Mouse (Mus musculus) heart, postnatal 0 days (tissue): ENCODE results near the gene Gpr55.
A peak's percentile ranks its signal among the peaks of the same experiment; 100 is the strongest.

Source experiments
- CTCF ChIP-seq: IDR thresholded peaks from 2 replicates; pipeline ENCODE4 v1.5.1; 2016; ENCODE audit warnings: antibody characterized with exemption, control low read depth, low read depth
- EP300 ChIP-seq: IDR thresholded peaks from 2 replicates; pipeline ENCODE4 v1.6.1; 2016; ENCODE audit warnings: antibody characterized with exemption, low read depth

- TF ChIP-seq CTCF (peak; percentile 33; the same call in 1 of the 2 replicates), EP300 (no peak)
Measured at GRCm38 (mm10) chr1:85895391-85895837, 65.4 kb downstream of the Gpr55 start.
